Mouse (Mus musculus) cerebellum, adult 2 months (tissue): ENCODE results near the gene Epb41.

Experiments used
- CTCF ChIP-seq: fragments of 200-500 bp; IDR thresholded peaks from 2 replicates; pipeline ENCODE4 v1.5.1; 2011; ENCODE audit warnings: low read depth, mild to moderate bottlenecking, control low read depth, low read length, moderate library complexity, borderline replicate concordance; ENCODE audit not compliant: insufficient read depth
- POLR2A ChIP-seq: fragments of 200-500 bp; IDR thresholded peaks from 2 replicates; pipeline ENCODE4 v1.6.1; 2011; ENCODE audit warnings: low read length, control low read depth, borderline replicate concordance; ENCODE audit not compliant: insufficient read depth

- TF ChIP-seq CTCF (no peak), POLR2A (no peak)
Measured at GRCm38 (mm10) chr4:131919506-131920140, 155.5 kb downstream of the Epb41 start.
